Mouse (Mus musculus) left cerebral cortex, postnatal 4 days (tissue): ENCODE measurements around the gene Foxi1. TPM values are rescaled to one million over a fixed set of nuclear protein-coding genes. Genes with fewer than 3 reads are reported as not detected.

Source experiments
- DNase-seq: peaks from one replicate; pipeline ENCODE4 v3.0.0-alpha.2; 2022
- intact Hi-C: fragments of 180-260 bp; cut with DNase I; formaldehyde crosslinking; loops from one replicate; pipeline ENCODE4 v1.15.1; 2025
- total RNA-seq, 2 experiments: library from RNA; stranded (reverse); gene quantifications; 2 replicates each; pipeline ENCODE4 v1.2.3; 2021

The Foxi1 gene
- total RNA-seq, 2 experiments from 2014 or later = not detected

GRCm38 (mm10) chr11:34165278-34165677 is 42.6 kb downstream of the Foxi1 start:
- intact Hi-C loops = no loop called here
- no peak for DNase-seq

- intact Hi-C loops = no loop called here
- no peak for DNase-seq
Measured at GRCm38 (mm10) chr11:34158916-34159315, 49.0 kb downstream of the Foxi1 start.

GRCm38 (mm10) chr11:34155235-34155634 is 52.7 kb downstream of the Foxi1 start:
- DNase-seq = no peak
- intact Hi-C loops = no loop called here

Other genes with a start within 250 kb of the Foxi1 start
- under 1 TPM; 0.24 to 0.26 TPM for gene Kcnmb1, start 245.1 kb downstream of the Foxi1 start, total RNA-seq
- gene Kcnip1, start 214.9 kb downstream of the Foxi1 start, total RNA-seq = 10 to 100 TPM; 35.8 to 43.5 TPM
- 1 to 10 TPM; 3.7 to 4.5 TPM for gene Lcp2, start 161.2 kb downstream of the Foxi1 start, total RNA-seq
- not detected for gene 4930469K13Rik, start 109.5 kb downstream of the Foxi1 start, total RNA-seq
- gene Fam196b, start 106.7 kb upstream of the Foxi1 start, total RNA-seq = 1 to 10 TPM; 2.3 to 2.7 TPM